Mouse (Mus musculus) effector memory CD4-positive, alpha-beta T cell, adult 5 months (primary cell): ENCODE measurements around the gene H2al2c. TPM values are rescaled to one million over a fixed set of nuclear protein-coding genes. Genes with fewer than 3 reads are reported as not detected.

ENCODE experiments used
- polyA plus RNA-seq: library from polyadenylated mRNA; unstranded; fragments of 100-300 nt; shearing (Covaris generic); gene quantifications from one replicate; pipeline ENCODE4 v1.2.1, GENCODE M21; 2017

H2al2c gene
- not detected for polyA plus RNA-seq

GRCm38 (mm10) chrY:2598799-2599198, at the start of gene H2al2c:
Gene H2al2c, plus strand, starts transcription at chrY:2599099.

Other genes with a start within 250 kb of the H2al2c start
- not detected for gene Sry, start 64.6 kb downstream of the H2al2c start, polyA plus RNA-seq
- not detected for gene H2al2b, start 121.6 kb downstream of the H2al2c start, polyA plus RNA-seq
- gene Gm4064, start 197.1 kb downstream of the H2al2c start, polyA plus RNA-seq = not detected
- not detected for gene Rbmy, start 231.6 kb downstream of the H2al2c start, polyA plus RNA-seq
- not detected for gene Gm10256, start 231.6 kb downstream of the H2al2c start, polyA plus RNA-seq